Mouse (Mus musculus): ENCODE measurements around the gene Ptpro. TPM values are rescaled to one million over a fixed set of nuclear protein-coding genes. Genes with fewer than 3 reads are reported as not detected.

The Ptpro gene
- polyA plus RNA-seq, 1 experiment from 2014 or later = 2.0 TPM

DNA sequence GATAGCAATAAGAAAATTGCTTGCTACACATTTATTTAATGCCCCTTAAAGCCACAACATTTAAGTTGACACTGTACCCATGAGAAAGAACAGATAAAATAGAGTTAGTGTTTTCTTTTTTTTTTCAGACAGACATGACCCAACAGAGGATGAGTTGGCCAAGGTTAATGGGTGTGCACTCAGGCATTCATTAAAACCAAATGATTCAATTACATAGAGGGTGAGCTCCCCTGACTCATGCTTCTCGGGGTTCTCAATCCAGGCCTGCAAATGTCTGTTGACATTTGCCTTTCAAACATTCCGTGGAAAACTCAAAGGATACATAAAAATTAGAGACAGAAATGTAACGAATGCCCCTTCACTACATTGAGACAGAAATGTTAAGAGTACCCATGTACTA lies 79.7 kb downstream of the Ptpro start:
- Histone ChIP-seq H3K27me3 (replicated peaks) (no peaks in the 10 kb centered on the region), H3K27ac (ENCODE audit: poor library complexity, severe bottlenecking) (no peak overlapping the region), H3K4me2 (no peak overlapping the region), H3K4me1 (replicated peaks) (peaks cover 6% of the 10 kb centered on the region; the same call in 1 of the 2 replicates), H3K4me3 (no peak overlapping the region), H3K9ac (no peak overlapping the region), H3K36me3 (no peaks in the 10 kb centered on the region), H3K9me3 (replicated peaks) (peaks cover 3% of the 10 kb centered on the region; the same call in 1 of the 2 replicates)
- WGBS = 81% methylated on average over 3 of the region's 3 CpGs
- no peak for ATAC-seq (ENCODE audit: insufficient number of reproducible peaks, low FRiP score)

DNA sequence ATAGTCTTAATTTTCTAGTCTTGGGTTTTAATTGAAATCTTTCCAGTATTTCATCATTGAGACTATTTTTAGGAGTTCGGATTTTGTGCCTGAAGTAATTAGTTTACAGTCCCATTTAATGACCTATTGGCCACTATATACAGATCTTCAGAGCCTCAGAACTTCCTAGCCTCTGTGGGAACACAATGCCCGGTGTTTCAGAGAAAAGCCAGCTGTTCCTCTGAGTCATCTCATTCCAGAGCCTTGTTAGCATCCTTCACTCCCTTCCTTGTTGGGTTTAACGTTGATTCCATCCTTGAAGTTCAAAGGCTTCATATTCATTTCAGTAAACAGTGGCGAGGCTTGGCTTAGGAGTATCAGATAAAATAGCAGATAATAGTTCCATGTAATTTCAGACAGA lies 87.0 kb downstream of the Ptpro start:
- no peaks in the 10 kb centered on the region for H3K36me3 ChIP-seq
- H3K27me3 ChIP-seq (replicated peaks) = no peaks in the 10 kb centered on the region
- 48% methylated on average over 4 of the region's 4 CpGs for WGBS
- H3K9me3 ChIP-seq (replicated peaks) = no peaks in the 10 kb centered on the region
- H3K4me3 ChIP-seq = no peak overlapping the region
- no peak overlapping the region for H3K9ac ChIP-seq
- H3K4me1 ChIP-seq (replicated peaks) = peaks cover 5% of the 10 kb centered on the region; the same call in 1 of the 2 replicates
- no peak overlapping the region for H3K4me2 ChIP-seq
- no peak for ATAC-seq (ENCODE audit: insufficient number of reproducible peaks, low FRiP score)
- H3K27ac ChIP-seq (ENCODE audit: poor library complexity, severe bottlenecking) = no peak overlapping the region

DNA sequence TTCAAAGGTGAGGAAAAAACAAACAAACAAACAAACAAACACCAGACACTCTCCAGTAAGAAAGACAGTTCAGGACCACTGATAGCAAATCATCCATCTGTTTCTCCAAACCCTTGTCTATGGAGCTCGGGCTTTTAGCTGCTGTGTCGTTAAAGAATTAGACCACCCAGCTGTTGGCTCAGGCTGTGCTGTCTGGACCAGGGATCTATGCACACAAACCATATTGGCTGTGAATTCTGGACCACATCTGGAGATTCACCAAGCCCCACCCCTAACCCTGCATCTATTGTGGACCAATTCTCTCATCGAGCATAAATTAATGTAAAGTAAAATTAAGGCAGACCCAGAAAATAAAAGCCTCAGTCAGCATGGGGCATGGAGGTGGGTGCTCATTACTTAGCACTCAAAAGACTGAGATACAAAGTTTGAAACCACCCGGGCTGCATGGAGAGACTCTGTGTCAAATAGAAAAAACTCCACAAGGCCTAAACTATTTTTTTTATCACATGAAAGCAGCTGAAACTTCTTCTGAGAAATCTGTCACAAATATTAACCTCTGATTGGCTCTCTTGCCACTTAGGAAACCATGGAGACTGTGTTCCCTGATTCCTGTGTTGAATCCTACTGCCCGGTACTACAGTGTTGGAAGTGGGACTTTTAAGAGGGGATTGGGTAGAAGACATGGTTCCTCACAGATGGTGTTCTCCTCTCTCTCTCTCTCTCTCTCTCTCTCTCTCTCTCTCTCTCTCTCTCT lies 91.7 kb downstream of the Ptpro start:
- WGBS = 64% methylated on average over 5 of the region's 5 CpGs
- H3K4me1 ChIP-seq (replicated peaks) = no peaks in the 10 kb centered on the region
- no peak overlapping the region for H3K4me2 ChIP-seq
- H3K9ac ChIP-seq = no peak overlapping the region
- H3K4me3 ChIP-seq = no peak overlapping the region
- no peaks in the 10 kb centered on the region for H3K27me3 ChIP-seq (replicated peaks)
- ATAC-seq (ENCODE audit: insufficient number of reproducible peaks, low FRiP score) = no peak
- H3K9me3 ChIP-seq (replicated peaks) = no peaks in the 10 kb centered on the region
- no peaks in the 10 kb centered on the region for H3K36me3 ChIP-seq
- no peak overlapping the region for H3K27ac ChIP-seq (ENCODE audit: poor library complexity, severe bottlenecking)

DNA sequence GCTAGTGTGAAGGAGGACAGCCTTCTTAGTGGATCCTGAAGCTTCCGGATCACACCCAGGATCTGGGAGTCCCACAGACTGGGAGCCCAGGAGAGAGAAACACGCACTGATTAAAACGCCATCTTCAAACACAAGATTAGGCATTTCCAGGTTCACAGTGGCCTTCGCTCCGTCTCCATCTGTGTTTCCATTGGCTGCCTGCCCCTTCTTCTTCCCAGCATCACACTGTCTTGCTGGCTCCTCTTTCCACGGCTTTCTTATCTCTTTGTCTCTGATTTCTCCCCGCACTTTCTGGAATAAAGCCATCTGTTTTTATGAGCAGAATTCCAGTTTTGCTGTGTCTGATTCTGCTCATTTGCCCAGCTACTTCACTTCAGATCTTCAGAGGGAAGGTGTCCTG lies 108.0 kb downstream of the Ptpro start:
- Histone ChIP-seq H3K9me3 (replicated peaks) (no peaks in the 10 kb centered on the region), H3K27ac (ENCODE audit: poor library complexity, severe bottlenecking) (no peak overlapping the region), H3K36me3 (no peaks in the 10 kb centered on the region), H3K27me3 (replicated peaks) (no peaks in the 10 kb centered on the region), H3K9ac (no peak overlapping the region), H3K4me3 (no peak overlapping the region), H3K4me1 (replicated peaks) (peaks cover 5% of the 10 kb centered on the region; the same call in 1 of the 2 replicates), H3K4me2 (no peak overlapping the region)
- WGBS = 60% methylated on average over 7 of the region's 7 CpGs
- no peak for ATAC-seq (ENCODE audit: insufficient number of reproducible peaks, low FRiP score)

DNA sequence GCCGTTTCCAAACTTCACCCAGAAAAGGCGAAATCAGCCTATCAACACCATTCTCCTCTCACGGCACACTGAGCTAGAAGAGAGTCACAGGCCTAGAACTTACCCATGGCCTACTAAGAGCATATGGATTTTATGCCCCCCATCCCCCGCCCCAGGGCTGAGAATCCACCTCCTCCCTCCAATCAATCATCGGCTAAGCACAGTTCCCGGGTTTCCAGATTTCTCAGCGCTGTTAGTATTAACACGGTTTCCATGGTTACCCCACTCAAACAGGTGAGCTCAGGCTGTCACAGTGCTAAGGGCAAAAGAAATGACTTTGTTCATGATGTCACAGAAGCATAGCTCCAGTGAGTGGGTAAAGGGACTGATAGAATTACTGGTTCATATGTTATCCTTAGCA lies 110.1 kb downstream of the Ptpro start:
- no peak overlapping the region for H3K4me2 ChIP-seq
- no peaks in the 10 kb centered on the region for H3K9me3 ChIP-seq (replicated peaks)
- 63% methylated on average over 8 of the region's 8 CpGs for WGBS
- no peaks in the 10 kb centered on the region for H3K27me3 ChIP-seq (replicated peaks)
- no peak overlapping the region for H3K27ac ChIP-seq (ENCODE audit: poor library complexity, severe bottlenecking)
- no peak overlapping the region for H3K4me3 ChIP-seq
- ATAC-seq (ENCODE audit: insufficient number of reproducible peaks, low FRiP score) = no peak
- H3K4me1 ChIP-seq (replicated peaks) = peaks cover 5% of the 10 kb centered on the region; the same call in 1 of the 2 replicates
- no peak overlapping the region for H3K9ac ChIP-seq
- no peaks in the 10 kb centered on the region for H3K36me3 ChIP-seq

DNA sequence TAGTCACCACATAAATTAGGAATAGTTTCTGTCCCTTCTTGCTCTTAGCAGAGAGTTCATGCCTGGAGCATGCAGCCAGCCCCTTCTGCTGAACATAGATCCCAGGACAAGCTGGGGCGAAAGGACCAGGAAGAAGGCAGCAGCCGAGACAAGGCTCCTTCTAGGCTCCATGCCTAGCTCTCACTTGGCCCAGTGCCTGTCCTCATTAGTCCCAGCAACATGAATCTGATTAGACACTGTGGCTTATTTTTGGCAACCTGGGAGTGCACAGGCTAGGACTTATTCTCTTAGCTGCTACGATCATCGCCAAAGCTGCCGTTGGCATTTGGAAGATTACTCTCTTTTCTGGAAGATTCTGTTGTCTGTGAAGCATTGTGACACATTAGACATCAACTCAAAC lies 112.6 kb downstream of the Ptpro start:
- no peaks in the 10 kb centered on the region for H3K27me3 ChIP-seq (replicated peaks)
- H3K4me2 ChIP-seq = no peak overlapping the region
- H3K4me1 ChIP-seq (replicated peaks) = peaks cover 5% of the 10 kb centered on the region; the same call in 1 of the 2 replicates
- H3K9ac ChIP-seq = no peak overlapping the region
- H3K27ac ChIP-seq (ENCODE audit: poor library complexity, severe bottlenecking) = no peak overlapping the region
- no peaks in the 10 kb centered on the region for H3K36me3 ChIP-seq
- no peak overlapping the region for H3K4me3 ChIP-seq
- no peak for ATAC-seq (ENCODE audit: insufficient number of reproducible peaks, low FRiP score)
- WGBS = 47% methylated on average over 5 of the region's 5 CpGs
- H3K9me3 ChIP-seq (replicated peaks) = no peaks in the 10 kb centered on the region

DNA sequence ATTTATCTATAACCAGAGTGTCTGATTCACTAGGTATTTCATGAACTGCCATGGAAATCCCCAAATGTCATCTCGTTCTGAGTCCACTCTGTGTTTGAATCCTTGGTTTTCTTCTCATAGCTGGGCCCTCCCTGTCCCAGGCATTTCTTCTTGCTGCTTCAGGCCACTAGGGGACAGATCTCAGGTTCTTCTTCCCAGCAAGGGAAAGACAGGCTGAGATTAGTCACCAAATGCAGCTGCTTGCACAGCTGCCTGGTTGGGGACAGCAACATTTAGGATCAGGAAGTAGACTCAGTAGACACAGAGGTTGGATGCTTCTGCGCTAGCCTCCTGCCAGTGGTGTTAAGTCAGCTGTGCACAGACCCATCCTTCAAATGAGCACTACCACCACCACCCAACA lies 113.5 kb downstream of the Ptpro start:
- no peaks in the 10 kb centered on the region for H3K27me3 ChIP-seq (replicated peaks)
- H3K27ac ChIP-seq (ENCODE audit: poor library complexity, severe bottlenecking) = no peak overlapping the region
- no peaks in the 10 kb centered on the region for H3K9me3 ChIP-seq (replicated peaks)
- no peak overlapping the region for H3K9ac ChIP-seq
- no peaks in the 10 kb centered on the region for H3K36me3 ChIP-seq
- H3K4me2 ChIP-seq = no peak overlapping the region
- no peak for ATAC-seq (ENCODE audit: insufficient number of reproducible peaks, low FRiP score)
- no peak overlapping the region for H3K4me3 ChIP-seq
- WGBS = 81% methylated on average over 2 of the region's 2 CpGs
- H3K4me1 ChIP-seq (replicated peaks) = peaks cover 11% of the 10 kb centered on the region

DNA sequence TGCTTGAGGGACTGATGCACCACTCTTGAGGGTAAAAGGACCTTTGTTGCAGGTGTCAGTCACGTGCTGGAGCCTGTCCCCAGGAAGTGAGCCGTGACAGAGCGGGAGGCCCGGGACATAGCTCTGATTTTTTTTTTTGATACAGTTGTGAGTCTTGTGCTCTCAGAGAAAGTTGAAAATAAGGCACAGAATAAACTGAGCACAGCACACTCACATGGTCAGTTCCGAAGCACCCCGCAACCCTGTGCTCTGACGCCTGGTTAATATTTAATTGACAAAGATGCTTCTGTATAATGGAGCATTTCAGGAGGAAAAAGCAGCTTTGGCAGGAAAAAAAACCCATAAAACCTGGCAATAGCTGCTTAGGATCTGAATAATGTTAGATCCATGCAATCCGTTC lies 118.6 kb downstream of the Ptpro start:
- Histone ChIP-seq H3K27ac (ENCODE audit: poor library complexity, severe bottlenecking) (no peak overlapping the region), H3K4me3 (no peak overlapping the region), H3K9ac (no peak overlapping the region), H3K27me3 (replicated peaks) (no peaks in the 10 kb centered on the region; the same call in 1 of the 2 replicates), H3K4me2 (no peak overlapping the region), H3K36me3 (no peaks in the 10 kb centered on the region), H3K4me1 (replicated peaks) (peaks cover 12% of the 10 kb centered on the region), H3K9me3 (replicated peaks) (no peaks in the 10 kb centered on the region)
- 67% methylated on average over 8 of the region's 8 CpGs for WGBS
- ATAC-seq (ENCODE audit: insufficient number of reproducible peaks, low FRiP score) = no peak

DNA sequence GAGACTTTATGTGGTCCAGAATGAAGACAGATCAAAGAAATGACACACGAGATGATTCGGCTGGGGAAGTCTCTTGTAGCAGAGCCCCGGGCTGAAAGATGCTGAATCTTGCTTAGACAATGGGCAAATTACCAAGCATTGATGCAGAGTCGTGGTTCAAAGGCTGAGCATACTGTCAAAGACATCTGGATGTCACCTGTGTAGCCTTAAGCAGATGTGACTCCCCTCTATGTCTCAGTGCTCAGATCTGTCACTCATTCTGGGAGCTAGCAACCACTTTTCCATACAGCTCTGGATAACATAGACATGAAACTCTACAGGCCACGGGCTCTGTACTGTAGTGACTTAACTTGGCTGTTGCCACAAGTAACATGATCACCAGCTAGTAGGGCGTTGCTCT lies 119.3 kb downstream of the Ptpro start:
- 71% methylated on average over 6 of the region's 6 CpGs for WGBS
- Histone ChIP-seq H3K4me1 (replicated peaks) (peaks cover 12% of the 10 kb centered on the region), H3K4me3 (no peak overlapping the region), H3K9ac (no peak overlapping the region), H3K27ac (ENCODE audit: poor library complexity, severe bottlenecking) (no peak overlapping the region), H3K27me3 (replicated peaks) (no peaks in the 10 kb centered on the region; the same call in 1 of the 2 replicates), H3K36me3 (no peaks in the 10 kb centered on the region), H3K4me2 (no peak overlapping the region), H3K9me3 (replicated peaks) (no peaks in the 10 kb centered on the region)
- no peak for ATAC-seq (ENCODE audit: insufficient number of reproducible peaks, low FRiP score)

DNA sequence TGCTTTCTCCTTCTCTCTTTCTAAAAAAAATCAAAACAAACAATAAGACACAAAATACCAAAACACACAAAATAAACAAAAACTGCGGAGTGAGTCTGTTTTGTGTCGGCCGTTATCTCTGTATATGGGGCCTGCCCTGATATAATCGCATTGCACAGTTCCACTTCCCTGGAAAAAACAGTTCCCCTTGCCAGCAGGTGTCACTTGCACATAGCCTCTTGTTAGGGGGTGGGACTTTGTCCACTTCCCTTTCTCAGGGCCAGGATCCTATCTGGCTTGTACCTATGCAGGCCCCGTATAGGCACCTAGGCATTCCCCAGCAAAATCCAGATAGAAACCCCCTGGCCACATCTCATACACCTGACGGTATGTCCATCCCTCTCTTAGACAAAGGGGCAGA lies 121.8 kb downstream of the Ptpro start:
- WGBS = 57% methylated on average over 6 of the region's 6 CpGs
- Histone ChIP-seq H3K4me1 (replicated peaks) (peaks cover 12% of the 10 kb centered on the region), H3K4me3 (no peak overlapping the region)

DNA sequence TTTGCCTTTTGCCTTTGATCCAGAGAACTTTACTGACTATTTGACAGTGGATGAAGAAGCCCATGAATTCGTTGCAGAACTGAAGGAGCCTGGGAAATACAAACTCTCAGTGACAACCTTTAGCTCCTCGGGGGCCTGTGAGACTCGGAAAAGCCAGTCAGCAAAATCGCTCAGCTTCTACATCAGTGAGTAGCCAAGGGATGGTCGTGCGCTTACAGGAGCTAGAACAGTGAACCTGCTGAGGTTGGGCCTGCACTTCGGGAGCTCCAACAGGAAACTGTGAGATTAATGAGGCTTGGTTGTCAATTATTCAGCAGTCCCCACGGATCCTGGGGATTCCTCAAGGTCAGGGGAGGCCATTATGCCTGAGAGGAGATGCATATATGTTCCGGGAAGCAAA lies 130.4 kb downstream of the Ptpro start:
- Histone ChIP-seq H3K36me3 (no peaks in the 10 kb centered on the region), H3K9me3 (replicated peaks) (peaks cover 5% of the 10 kb centered on the region; the same call in 1 of the 2 replicates), H3K4me3 (no peak overlapping the region), H3K4me1 (replicated peaks) (0 out of 2 replicates have a peak, but pooled peaks cover 5% of the 10 kb centered on the region), H3K9ac (no peak overlapping the region), H3K27me3 (replicated peaks) (no peaks in the 10 kb centered on the region), H3K27ac (ENCODE audit: poor library complexity, severe bottlenecking) (no peak overlapping the region), H3K4me2 (no peak overlapping the region)
- ATAC-seq (ENCODE audit: insufficient number of reproducible peaks, low FRiP score) = no peak
- 61% methylated on average over 9 of the region's 9 CpGs for WGBS

More for the DNA sequence above, 121.8 kb downstream of the Ptpro start:
- H3K9ac ChIP-seq = no peak overlapping the region
- no peaks in the 10 kb centered on the region for H3K36me3 ChIP-seq
- no peaks in the 10 kb centered on the region for H3K9me3 ChIP-seq (replicated peaks)
- no peaks in the 10 kb centered on the region; the same call in 1 of the 2 replicates for H3K27me3 ChIP-seq (replicated peaks)
- ATAC-seq (ENCODE audit: insufficient number of reproducible peaks, low FRiP score) = no peak
- no peak overlapping the region for H3K4me2 ChIP-seq
- no peak overlapping the region for H3K27ac ChIP-seq (ENCODE audit: poor library complexity, severe bottlenecking)

DNA sequence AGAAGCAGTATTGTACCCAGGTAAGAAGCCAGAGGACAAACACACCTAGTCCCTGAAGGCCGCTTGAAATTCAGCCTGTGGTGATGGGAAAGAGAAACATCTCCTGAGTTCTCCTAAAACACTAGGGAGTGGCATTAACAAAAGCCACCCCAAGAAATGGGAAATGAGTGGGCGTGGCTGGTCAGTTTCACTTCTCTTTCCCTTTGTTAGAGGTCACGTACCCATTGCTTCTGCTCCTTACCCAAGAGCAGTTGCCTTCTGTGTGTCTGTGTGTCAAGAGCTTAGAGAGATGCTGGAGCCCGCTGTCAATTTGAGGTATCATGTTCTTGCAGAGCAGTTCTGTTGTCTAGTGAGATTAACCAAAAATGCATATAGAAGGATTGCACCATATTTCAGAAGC lies 134.2 kb downstream of the Ptpro start:
- Histone ChIP-seq H3K4me3 (no peak overlapping the region), H3K4me1 (replicated peaks) (0 out of 2 replicates have a peak, but pooled peaks cover 5% of the 10 kb centered on the region), H3K36me3 (no peaks in the 10 kb centered on the region), H3K9me3 (replicated peaks) (peaks cover 5% of the 10 kb centered on the region; the same call in 1 of the 2 replicates), H3K9ac (no peak overlapping the region), H3K27ac (ENCODE audit: poor library complexity, severe bottlenecking) (no peak overlapping the region), H3K27me3 (replicated peaks) (no peaks in the 10 kb centered on the region), H3K4me2 (no peak overlapping the region)
- WGBS = 86% methylated on average over 4 of the region's 4 CpGs
- no peak for ATAC-seq (ENCODE audit: insufficient number of reproducible peaks, low FRiP score)
